Mouse (Mus musculus) retina, embryonic 14.5 days (tissue): Measurements from ENCODE around the gene Naa20.

Experiments used
- DNase-seq: peaks from one replicate; pipeline ENCODE4 v3.0.0-alpha.2; 2015; ENCODE audit warnings: low spot score

Naa20 gene

DNA sequence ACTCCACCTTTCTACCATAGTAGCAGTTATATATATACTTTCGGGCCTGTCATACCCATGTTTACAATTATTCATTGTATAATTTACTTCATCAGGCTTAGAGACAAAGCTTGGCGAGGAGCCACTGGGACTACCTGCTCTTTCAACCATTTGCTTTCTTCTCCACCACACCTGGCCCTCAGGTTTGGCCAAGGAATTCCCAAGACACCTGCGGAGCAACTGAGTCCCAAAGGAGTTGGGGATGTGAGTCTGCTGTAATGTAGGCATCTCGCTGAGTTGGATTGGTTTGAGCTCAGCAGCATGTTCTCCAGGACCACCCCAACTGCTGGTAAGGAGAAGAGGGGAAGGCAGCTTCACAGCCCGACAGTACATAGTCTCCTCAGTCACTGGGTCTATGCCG is at the start of gene Naa20:
Gene Naa20, plus strand, starts transcription at position 239 of the 400 bp plus-strand sequence.
- no peak for DNase-seq

DNA sequence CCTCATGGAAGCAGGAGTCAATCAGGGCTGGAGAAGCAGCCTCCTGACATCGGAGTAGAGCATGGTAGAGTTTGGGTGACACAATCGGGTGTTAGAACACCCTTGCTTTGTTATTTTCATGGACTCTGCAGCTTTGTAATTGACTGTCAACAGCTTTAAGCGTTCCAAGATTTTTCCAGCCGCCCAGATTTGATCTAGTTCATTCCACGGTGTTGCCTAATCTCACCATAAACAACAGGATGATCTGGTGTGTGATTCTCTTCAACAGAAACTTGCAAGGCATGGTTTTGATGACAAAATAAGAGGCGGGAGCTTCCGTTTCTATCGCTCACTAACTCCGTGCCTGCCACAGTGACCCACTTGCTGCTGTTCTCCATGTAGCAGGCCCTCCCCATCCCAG is 46.1 kb upstream of the Naa20 start:
- DNase-seq, result no peak

DNA sequence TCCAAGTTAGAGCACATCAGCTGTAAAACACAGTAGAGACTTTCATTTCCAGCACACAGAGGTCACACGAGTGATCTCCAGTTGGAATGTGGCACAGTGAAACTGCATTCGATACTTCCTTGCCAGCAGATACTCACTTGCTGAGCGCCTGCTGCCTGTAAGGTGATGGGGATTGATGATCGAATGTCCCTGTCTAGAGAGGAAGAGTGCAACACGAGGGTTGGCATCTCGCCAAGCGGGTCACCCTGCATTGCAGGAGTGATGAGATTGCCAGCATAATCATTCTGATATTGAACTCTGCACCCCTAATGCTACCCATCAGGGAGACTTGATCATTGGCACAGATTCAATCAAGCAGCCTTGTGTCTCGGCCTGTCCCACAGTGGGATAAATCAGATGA is 44.0 kb upstream of the Naa20 start:
- DNase-seq, result no peak

DNA sequence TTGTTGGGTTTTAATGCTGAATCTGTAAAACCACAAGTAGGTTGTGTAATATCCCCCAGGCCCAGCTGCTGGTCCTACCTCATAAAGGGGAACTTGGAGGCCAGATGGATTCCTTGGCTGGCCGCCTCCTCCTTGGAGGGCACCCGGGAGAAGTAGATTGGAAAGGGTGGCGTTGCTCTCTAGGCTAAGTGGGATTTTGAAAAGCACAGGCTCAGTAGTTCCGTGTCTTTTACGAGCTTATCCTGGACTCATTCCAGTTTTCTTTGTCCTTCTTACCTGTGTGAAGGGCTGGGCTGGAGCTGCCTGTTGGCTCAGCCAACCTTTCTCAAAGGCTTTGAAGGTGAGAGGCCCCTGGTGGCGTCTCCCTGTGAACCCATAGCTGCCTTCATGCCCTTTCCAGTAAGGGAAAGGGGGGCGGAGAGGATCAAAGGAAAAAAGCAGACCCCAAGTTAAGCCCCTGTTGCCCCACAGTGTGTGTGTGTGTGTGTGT is 42.4 kb upstream of the Naa20 start:
- no peak for DNase-seq

DNA sequence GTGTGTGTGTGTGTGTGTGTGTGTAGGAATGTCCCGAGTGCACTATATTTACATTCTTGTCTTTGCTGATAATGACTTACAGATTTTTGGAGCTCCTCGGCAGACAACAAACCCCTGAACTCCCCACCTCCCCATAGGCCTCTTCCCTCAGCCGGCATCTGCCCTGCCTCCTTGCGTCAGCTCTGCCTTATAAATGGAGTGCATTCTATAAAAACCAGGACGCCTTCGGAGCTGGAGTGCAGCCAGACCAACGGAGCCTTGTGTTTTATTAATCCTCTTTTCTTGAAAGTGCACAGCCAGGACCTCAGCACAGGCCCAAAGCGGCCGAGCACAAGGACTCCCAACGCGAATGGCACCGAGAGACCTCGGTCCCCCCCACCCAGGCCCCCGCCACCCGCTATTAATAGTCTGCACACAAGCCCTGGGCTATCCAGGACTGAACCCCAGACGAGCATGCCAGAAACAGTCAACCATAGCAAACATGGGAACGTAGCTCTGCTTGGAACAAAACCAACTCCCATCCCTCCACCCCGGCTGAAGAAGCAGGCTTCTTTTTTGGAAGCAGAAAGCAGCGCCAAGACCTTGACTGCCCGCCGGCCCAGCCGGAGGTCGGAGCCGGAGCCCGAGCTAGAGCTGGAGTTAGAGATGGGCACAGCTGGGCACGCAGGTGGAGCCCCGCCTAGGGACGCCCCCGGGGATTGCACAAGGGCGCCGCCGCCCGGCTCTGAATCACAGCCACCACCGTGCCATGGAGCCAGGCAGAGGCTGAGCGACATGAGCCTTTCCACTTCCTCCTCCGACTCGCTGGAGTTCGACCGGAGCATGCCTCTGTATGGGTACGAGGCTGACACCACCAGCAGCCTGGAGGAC is 41.7 kb upstream of the Naa20 start:
- DNase-seq, result peak; percentile 66

DNA sequence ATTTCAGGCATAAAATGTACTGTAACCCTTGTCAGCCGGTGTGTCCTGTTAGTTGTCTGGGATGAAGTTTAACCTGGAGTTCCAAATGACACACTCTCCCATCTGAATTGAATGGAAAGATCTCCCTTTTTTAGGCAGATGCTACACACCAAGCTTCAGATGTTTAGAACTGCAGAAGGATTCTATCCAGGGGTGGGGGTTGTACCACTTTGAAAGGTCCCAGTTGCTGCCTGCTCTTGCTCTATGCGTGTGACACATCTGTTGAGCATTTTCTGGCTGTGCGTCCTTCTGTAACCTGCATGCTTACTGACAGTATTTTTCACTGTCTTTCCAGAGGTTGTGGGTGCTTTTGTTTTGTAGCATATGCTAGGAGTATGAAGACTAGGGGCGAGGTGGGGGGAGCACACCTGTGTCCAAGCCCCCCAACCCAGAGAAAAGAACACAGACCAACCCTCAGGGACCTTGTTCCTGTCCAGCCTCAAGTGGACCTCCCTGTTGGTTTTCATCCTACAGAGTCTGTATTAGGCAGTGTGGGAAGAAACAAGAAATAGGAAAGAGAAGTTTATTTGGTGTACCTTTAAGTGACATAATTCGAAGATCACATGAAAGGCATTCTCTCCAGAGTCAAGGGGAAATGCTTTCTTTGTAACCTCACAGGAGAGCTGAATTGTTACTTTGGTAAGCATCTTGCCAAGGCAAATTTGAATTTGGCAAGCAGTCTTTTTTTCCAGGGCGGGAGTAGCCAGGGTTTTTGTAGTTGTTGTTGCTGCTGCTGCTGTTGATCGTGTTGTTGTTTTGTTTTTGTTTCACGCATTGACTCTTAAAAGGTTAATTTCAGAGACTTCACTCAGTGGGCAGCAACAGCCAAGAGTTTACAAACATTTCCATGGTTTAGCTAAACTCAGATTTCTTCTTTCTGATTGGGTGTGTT is 40.4 kb upstream of the Naa20 start:
- DNase-seq, result no peak

DNA sequence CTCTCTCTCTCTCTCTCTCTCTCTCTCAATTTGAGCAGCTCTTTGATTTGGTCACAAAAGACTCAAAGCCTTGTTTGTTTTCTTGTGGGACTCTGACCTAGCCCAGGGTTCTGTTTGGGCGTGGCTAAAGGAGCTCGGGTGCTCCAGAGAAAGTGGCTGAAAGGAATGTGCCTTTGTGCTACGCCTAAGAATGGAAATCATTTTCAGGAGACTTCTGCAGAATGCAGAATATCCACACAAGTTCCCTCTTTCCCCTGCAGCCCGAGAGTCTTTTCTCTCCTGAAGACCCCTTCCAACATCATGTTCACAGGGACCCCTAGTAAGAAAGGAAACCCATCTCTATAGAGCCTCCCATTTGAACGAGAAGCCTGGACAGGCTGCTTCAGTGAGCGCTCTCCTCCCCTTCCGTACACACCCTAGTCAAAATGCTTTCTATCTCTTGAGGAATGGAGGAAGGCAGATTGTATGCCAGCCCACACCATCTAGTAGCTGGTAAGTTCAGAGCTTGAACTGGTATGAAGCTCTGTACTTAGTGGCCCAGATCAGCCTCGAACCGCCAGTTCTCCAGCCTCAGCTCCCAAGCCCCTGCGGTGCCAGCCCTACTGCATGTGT is 39.6 kb upstream of the Naa20 start:
- DNase-seq, result no peak

DNA sequence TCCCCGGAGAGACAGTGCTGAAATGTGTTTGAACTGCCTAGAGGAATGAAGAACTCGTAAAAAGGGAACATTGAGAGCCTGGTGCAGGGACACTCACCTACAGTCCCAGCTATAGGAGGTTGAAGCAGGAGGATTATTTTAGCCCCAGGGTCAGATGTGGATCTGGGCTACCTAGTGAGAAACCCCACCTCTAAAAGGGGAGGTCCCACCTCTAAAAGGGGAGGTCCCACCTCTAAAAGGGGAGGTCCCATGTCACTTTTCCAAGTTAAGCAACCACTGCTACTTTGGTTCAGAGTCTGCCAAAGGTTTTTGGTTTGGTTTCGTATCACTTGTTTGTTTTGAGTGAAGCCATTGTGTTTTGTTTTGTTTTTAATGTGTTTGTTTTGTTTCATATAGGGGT is 36.6 kb upstream of the Naa20 start:
- no peak for DNase-seq

DNA sequence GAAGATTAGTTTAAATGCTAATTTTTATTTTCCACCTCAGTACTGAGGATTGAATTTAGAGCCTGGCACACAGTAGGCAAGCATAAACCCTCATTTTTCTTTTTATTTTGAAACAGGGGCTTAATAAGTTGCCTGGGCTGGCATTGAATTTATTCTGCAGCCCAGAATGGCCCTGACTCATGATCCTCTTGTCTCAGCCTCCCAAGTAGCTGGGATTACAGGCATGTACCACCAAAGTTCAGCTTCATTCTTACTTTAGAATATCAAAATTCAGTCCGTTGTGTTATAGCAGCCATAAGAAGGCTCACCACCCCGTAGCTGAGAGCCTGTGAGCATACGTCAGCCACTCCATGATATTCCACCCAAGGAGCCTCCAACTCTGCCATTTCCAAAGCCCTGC is 35.7 kb upstream of the Naa20 start:
- DNase-seq, result no peak

DNA sequence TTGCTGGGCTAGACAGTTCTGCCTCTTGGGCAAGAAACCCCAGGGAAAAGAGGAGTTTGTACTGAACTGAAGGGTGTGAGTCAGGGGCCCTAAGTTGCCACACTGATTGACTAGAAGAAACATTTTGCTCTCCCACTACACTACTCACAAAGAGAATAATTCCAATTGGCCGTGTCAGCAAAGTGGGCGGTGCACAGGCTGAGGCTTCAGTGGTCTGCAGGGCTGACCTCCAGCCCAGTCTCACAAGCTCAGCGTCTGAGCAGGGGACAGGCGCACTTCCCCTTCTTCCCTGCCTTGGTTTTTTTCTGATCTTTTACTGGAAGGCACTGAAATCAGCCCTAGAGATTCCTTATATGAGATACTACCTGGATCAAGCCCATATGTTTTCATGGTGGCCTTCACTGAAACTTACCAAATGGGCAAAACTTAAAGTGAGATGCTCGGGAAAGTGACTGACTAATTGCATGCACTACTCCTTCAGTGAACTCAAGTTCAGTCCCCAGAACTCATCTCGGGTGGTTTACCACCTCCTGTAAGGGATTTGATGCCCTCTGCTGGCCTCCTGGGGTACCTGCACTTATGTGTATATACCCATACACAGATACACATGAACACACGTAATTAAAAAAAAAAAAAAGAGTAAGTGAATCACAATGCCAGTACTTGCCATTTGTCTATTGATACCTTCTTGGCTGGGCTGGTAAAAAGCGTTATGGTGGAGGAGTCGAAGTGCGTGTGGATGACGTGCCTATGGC is 35.0 kb upstream of the Naa20 start:
- no peak for DNase-seq

DNA sequence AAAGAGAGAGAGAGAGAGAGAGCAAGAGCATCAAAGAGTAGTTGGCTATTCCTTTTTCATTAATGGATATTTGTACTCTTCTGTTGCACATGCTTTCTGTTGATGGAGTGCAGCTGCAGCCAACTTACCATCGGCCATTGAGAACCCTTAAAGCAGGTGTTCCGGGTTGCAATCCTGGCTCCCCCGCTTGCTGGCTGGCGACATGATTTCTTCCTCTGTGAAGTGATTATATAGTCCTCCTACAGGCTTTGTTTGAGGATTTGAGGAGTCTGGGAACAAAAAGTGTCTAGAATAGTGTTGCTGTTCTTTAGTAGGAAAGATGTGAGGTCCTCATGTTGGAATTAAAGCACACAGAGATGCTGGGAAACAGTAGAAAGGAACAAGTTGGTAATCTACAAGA is 30.6 kb upstream of the Naa20 start:
- no peak for DNase-seq

DNA sequence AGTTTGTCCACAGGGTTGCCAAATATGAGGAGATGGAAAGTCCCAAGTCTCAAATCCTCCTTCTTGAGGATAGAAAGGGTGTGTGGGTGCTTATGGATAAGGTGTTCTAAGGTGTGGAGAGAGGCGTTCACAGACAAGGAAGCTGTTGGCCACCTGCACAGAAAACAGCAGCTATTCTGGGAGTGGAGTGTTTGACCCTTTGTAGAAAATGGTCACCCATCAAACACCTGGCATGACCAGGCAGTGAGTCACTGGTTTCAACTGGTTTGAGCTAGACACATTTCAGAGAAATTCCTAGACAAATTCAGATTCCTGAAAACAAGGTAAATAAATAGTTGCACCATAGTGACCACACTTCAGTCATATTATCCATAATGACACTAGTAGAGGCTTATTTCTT is 29.8 kb upstream of the Naa20 start:
- DNase-seq, result no peak

DNA sequence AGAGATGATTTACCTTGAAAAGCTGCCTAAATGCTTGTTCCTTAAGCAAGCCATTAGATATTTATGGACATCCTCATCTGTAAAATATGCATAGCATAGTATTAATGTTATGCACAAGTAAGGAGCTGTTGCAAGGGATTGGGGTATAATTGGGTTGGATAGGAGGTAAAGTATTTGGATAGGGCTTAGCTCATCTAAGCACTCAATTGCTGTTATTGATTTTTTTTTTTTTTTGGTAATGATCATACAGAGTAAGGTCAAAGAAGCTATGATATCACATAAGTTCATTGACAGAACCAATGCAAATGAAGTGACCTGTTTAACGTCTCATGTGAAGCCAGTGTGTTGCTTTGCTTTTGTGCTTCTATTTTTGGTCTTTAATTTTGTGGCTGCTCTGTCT is 27.9 kb upstream of the Naa20 start:
- DNase-seq, result no peak

DNA sequence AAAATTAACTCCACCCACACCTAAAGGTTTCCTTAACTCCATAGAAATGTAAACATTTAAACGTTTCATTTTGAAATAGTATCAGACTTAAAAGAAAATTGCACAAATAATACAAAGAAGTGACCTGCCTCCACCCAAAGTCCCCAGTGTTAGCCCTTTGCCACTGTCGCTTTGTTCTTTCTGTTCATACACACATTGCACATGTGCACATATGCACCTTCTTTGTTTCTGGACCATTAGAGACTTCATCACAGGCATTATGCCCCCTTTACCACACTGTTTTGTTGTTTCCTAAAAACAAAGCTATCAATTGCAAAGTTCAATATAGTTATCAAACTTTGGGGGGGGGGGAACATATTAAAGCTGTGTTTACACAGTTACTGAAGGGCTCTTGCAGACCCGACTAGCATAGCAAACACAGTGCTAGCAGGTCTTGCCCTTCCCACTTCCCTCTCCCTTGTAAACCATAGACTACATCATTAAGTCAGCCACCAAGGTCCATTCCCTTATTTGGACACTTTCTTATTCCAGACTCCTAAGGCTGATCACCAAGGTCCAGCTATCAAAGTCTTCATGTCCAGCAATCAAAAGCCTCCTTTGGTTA is 26.9 kb upstream of the Naa20 start:
- DNase-seq, result no peak

DNA sequence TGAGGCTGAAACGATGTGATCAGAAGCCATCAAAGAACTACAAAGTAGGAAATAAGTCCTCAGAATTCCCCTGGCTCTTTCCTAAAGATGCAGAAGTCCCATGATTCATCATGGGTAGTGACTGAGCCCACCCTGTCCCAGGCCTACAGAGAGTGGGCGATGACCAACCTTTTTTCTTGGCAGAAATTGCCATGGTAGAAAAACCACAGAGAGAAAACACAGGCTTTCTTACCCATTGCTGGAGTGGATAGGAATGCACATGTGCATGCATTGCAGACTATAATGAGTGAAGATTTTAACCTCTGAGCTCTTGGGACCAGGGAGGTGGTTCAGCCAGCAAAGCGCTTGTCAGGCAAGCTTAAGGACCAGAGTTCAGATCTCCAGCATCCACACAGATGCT is 24.7 kb upstream of the Naa20 start:
- no peak for DNase-seq

DNA sequence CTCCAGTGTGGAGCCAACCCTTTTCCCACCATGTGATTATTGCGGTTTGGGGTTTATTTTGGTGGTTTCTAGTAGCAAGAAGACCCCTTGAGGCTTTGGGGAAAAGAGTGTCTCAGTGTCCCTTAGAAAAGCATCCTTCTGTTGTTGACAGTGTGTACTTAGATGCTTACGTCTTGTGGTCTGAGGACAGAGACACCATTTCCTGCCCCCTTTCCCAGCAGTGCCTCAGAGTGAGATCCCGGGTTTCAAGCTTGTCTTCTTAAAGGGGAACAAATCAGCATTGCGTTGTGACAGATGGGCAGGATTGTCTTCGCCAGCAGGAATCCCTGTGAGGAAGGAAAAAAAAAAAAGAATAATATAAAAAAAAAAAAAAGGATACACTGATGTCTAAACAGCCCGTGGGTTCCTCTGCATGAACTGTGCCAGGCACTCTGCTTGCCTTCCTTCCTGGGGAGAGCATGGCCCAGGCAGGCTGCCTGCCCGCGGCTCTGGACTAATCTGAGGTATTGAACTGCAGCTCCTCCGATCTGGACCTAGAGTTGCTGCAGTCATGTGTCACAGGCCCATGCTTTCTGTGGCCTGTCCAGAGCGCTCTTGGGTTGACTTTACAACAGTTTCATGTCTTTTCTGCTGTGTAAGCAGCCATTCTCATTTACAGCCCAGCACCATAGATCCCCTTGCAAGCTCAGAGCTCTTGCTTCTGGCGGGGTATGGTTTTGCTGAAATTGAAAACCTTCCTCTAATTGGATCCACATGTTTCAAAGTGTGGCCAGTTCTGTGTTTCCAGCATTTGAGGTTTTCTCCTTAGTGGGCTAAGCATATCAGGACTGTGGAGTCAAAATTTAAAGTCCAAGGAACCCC is 20.8 kb upstream of the Naa20 start:
- DNase-seq, result no peak

DNA sequence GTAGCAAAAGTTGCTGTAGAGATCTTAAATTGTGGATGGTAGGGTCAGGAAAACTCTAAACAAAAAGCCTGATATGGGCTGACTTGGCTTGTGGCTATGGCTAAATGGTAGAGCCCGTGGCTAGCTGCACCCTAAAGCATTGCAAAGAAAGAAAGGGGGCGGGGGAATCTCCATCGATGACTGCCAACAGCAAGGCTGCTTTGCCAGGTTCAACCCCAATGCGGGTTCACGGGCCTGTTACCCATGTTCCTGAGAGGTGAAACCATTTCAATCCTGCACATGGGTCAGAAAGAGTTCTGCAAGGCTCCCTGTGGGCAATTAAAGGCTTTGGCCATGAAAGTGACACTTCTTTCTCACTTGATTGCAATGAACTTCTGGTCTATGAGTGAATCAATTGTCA is 20.0 kb upstream of the Naa20 start:
- DNase-seq, result no peak

DNA sequence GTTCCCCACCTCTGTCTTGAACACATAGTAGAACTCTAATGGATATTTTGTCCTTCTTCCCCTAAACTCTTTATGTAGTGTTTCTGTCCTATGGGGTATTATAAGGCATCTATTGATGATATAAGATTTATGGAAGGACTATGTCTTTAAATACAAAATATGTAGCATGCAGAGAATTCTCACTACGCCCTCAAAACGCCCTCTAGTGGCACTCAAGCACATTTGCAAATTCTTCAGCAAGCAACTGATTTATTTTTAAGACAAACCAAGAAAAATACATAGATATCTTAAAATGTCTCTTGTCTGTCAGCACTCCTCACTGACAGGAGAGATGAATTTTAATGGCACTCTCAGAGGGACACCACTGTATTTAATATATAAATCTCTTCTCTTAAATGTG is 19.5 kb upstream of the Naa20 start:
- peak; percentile 64 for DNase-seq

DNA sequence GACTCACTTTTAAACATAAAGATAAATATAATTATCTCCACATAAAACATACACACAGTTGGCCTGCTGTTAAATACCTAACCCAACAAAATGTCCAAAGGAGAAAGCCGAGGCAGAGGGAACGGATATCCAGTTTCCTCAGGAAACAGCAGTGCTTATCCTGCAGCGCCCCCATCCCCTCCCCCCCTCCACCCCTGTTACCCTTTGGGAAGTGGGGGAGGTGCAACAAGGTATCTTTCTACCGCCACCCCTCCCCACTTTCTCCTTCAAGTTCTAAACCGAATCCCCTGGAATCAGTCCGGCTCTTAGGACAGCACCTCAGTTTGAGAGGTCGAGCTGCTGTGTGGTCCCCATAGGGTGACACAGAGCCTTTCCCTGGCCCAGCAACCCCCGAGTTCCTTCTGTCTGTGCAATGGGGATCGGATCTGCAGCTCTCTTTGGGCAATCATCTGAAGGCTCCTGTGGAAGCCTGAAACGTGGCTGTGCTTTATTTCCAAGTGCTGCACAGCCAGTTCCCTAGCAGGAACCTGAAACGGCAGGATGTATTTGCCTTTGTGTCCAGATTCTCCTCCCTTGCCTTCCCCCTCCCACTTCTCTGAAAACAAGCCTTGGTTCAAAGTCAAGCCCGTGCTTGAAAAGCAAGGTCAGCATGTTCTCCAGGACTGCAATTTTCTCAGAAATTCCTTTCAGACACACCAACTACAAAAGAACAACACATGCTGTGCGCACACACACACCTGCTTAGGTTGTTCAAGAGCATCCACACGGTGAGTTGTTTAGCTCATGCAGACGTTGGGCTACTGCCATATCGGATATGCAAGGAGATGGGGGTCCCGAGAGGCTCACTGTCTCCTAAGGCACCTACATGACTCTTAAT is 17.6 kb upstream of the Naa20 start:
- DNase-seq, result no peak
